Mouse (Mus musculus) T-helper 17 cell (primary cell): ENCODE measurements around the gene Zfhx3.

Source experiments
- in situ Hi-C, 2 experiments: fragments of 300-600 bp; cut with MboI, MseI; formaldehyde crosslinking; loops; 1 replicate in 1 of 2; 2 replicates in 1 of 2; pipeline ENCODE4 v1.15.1; 2025; ENCODE audit warnings: high pct_unique_total_duplicates in 2 of 2

The Zfhx3 gene

GRCm38 (mm10) chr8:108355119-108355777 is 412.8 kb downstream of the Zfhx3 start:
- in situ Hi-C loops, result no loop called here

GRCm38 (mm10) chr8:108361402-108361801 is 419.0 kb downstream of the Zfhx3 start:
- in situ Hi-C loops, result no loop called here

GRCm38 (mm10) chr8:108362421-108362820 is 420.0 kb downstream of the Zfhx3 start:
- in situ Hi-C loops, result no loop called here

DNA sequence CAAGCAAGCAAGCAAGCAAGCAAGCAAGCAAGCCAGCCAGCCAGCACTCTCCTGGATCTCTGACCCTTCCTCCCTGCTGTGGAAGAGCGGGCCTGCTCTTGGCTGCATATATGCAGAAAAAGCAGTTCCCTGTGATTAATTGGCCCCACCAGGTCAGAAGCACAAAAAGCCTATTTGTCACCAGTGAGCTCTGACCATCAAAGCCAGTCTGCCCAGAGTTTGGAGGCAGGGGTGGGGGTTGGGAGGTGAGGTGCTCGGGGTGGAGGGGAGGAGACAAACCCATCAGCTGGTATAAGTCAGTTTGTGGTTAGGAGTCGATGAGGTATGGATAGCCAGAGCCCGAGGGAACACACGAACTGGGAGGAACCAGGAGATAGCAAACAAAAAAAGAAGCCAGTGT is 421.0 kb downstream of the Zfhx3 start:
- in situ Hi-C loops, result no loop called here

DNA sequence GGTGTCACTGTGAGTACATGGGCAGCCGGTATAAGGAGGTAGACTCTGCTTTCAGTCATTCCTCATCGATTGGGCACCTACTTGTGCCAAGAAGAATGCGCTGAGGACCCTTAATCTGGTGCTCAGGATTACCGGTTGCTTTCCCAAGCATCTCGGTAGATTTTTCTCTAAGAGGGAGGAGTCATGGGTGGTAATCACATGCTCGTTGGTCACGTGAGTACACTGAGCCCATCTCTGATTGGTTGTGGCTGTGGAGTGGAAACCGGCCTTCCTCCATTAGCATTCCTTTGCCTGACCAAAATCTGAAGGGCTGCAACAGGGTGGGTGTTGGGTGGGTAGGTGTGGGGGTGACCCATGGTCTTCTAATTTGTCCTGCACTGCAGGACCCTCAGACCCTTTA is 421.4 kb downstream of the Zfhx3 start:
- in situ Hi-C loops, result no loop called here

DNA sequence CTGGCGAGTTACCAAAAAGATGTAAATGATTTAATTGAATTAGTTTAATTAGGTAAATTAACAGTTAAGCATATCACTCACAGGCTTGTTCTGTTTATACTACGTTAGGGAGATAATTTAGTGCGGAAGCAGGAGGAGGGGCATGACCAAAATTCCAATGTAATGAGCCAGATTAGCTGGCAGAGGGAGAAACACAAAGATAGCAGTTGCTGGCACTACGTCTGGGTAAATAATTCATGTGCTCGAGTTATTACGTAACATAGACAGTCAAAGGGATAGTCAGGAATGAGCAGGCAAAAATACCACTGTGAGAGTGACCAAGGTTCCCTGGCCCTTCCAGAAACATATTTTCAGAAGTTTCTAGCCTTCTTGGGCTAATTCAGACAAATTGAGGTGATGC is 426.6 kb downstream of the Zfhx3 start:
- in situ Hi-C loops, result no loop called here

DNA sequence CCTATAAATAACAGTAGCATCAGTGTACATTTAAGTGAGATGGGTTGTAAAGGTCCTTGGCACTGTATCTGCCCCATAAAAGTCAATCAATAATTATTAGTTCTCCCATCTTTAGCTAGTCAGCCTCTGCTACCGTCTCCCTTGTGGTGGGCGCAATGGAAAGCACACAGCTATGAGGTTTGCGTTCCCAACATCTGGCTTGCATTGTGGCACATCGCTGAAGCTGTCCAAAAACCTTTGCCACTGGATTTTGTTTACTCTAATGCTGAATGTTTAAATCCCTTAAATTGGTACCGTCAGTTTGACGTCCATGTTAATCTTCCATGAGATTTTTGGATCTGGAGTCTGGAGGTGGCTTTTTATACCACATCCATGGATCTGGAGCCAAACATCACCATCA is 428.3 kb downstream of the Zfhx3 start:
- in situ Hi-C loops, result no loop called here

- in situ Hi-C loops, result no loop called here
Measured at GRCm38 (mm10) chr8:108373046-108373445, 430.6 kb downstream of the Zfhx3 start.

DNA sequence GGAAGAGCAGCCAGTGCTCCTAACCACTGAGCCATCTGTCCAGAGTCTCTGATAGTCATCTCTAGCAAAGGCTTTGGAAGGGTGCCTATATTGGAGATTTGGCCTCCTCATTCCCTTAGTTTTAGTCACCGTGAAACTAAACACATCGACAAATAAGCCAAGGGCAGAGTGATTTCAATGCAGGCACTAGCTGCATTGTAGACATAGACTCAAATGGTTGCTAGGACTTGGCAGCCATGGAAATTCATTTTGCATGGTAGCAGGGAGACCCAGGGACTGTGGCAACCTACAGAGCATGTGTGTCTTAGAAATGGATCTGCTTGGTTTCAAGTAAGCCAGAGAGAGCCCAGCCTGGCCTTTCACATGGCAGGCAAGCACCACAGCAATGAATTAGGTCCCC is 435.6 kb downstream of the Zfhx3 start:
- in situ Hi-C loops, result no loop called here

GRCm38 (mm10) chr8:108383121-108383520 is 440.7 kb downstream of the Zfhx3 start:
- in situ Hi-C loops, result no loop called here

GRCm38 (mm10) chr8:108387160-108387912 is 444.9 kb downstream of the Zfhx3 start:
- in situ Hi-C loops, result no loop called here

GRCm38 (mm10) chr8:108387913-108388274 is 445.4 kb downstream of the Zfhx3 start:
- in situ Hi-C loops, result no loop called here

GRCm38 (mm10) chr8:108392909-108393308 is 450.5 kb downstream of the Zfhx3 start:
- in situ Hi-C loops, result no loop called here

- in situ Hi-C loops, result no loop called here
Measured at GRCm38 (mm10) chr8:108402149-108402548, 459.7 kb downstream of the Zfhx3 start.

DNA sequence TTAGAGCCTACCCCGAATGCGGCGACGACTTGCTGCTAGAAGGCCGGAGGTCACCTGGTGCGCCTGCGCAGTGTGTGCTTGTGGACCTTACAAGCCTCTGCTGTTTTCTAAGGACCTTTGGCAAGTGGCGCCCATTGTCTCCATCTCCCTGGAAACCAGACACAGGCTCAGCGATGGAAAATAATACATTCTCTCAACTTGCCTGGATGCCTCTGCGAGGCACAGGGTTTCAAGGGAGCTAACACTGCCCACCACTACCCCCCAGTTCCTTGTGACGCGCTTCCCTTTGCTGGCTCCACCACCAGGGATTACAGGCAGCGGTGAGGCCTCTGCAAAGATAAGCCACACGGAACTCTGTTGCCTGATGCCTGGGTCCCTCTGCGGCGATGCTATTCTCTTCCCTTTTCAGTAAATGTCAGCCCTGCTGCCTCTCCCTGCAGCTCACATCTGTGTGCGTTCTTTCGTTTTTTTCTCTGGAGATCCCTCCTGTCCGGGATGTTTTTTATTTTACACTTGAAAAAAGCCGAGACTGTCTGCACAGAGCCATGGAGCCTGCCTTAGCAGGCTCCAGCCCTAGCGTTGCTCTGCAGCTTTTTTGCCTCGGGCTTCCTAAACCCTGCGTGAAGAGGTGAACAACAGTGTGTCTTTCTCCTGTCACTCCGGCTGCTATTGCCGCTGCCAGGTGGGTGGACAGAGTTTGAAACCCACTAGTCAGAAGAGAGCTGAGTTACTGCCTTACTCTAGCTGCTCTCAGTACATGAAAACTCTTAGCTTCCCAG is 464.5 kb downstream of the Zfhx3 start:
- in situ Hi-C loops, result no loop called here

DNA sequence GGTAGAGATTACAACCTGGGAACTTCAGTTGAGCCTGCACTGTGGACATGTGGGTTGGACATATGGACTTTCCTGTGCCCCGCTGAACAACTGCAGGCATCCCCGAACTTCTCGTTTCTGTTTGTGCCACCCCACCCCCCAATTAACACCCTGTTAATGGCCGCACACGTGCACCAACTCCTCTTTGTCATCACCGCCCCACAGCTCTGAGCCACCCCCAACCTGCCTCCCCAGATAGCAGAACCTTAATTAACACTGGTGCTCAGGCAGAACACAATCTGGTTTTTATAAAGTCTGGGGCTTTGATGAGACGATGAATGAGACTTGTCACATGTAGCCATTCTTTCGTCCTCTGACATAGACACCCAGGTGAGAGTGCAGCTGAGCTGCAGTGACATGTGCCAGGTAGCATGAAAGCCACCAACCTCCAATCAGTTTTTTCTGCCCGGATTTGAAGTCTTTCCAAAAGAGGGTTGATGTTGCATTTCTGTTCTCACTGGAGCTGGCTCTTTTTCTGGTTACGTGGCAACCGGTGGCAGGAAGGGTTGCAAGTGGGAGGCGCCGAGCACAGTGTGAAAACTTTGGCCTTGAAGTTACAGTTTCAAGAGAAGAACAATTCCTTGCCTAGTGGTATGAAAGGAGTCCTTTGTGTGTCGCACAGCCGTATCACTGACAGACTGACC is 476.9 kb downstream of the Zfhx3 start:
- in situ Hi-C loops, result no loop called here

DNA sequence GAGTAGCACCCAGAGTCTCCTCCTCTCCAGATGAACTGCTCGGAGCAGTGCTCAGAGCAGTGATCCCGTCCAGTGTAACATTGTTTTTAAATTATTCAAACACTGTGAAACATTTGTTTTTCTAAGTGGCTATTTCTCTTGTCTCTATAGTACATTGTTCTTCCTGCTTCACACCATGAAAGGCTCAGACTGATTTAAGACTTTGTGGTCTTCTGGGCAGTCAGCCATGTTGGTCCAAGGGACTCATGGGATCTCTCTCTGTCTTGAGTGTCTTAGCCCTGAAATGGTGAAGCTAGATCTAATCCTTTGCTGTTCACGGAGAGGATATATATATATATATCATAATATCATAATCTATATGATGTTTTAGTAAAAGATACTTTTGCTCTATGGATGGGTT is 480.1 kb downstream of the Zfhx3 start:
- in situ Hi-C loops, result no loop called here

- in situ Hi-C loops, result no loop called here
Measured at GRCm38 (mm10) chr8:108424337-108424736, 481.9 kb downstream of the Zfhx3 start.

- in situ Hi-C loops, result no loop called here
Measured at GRCm38 (mm10) chr8:108433321-108433720, 490.9 kb downstream of the Zfhx3 start.

DNA sequence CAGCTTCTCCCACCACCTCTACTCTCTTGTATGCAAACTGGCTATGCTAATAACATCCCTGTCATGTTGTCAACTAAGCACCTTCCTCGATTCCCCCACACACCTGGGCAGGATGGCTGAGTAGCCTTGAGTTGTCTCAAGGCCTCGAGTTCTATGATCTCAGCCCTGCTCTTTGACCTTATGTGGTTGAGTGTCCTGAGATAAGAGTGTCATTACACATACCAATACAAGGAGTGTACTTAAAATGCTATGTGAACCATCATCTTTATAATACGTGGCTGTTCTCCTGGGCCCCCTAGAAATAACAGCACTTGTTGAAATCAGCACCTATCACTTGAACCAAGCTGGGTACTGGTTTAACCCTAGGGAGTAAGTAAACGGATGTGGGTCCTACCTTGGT is 492.1 kb downstream of the Zfhx3 start:
- in situ Hi-C loops, result no loop called here

DNA sequence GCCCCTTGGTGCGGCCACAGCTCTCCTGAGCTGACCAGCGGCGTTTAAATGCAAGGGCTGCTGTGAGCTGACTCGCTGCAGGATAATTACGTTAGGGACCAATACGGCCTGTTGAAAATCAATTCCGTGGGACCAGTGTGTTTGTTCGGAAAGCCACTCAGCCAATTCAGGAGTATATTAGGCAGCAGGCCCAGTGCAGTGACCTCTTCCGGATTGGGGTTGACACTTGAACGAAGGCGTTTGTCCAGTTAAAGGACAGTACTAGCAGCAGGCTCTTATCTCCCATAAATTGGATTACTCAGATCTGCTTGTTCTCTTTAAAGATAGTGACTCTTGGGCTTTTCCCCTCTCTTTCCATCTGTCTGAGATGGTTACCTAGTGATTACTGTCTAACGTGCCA is 493.9 kb downstream of the Zfhx3 start:
- in situ Hi-C loops, result no loop called here

- in situ Hi-C loops, result no loop called here
Measured at GRCm38 (mm10) chr8:108437316-108437830, 494.9 kb downstream of the Zfhx3 start.
